Mouse (Mus musculus) ES-E14 (cell line): Measurements from ENCODE around the gene Tgfbr3. TPM values are rescaled to one million over a fixed set of nuclear protein-coding genes. Genes with fewer than 3 reads are reported as not detected.

Source experiments
- DNase-seq: peaks from one replicate; pipeline ENCODE4 v3.0.0-alpha.2; 2013; ENCODE audit warnings: low read depth, low spot score
- H3K27ac ChIP-seq: 2 replicates; pipeline ENCODE4 v1.5.1; 2012; ENCODE audit warnings: low read depth, mild to moderate bottlenecking, low read length, moderate library complexity, mixed read lengths; ENCODE audit not compliant: poor library complexity, insufficient read depth, severe bottlenecking
- H3K36me3 ChIP-seq: 2 replicates; pipeline ENCODE4 v1.6.1; 2012; ENCODE audit warnings: mild to moderate bottlenecking, low read length, moderate library complexity, mixed read lengths; ENCODE audit not compliant: control insufficient read depth, poor library complexity, insufficient read depth, severe bottlenecking
- H3K4me1 ChIP-seq, 2 experiments: fragments of 150-350 bp in 1 of 2; sonication (generic) in 1 of 2; 2 replicates each; pipeline ENCODE4 v1.6.1; 2012; ENCODE audit warnings: low read length in 2 of 2, mild to moderate bottlenecking in 1 of 2, mixed read lengths in 1 of 2; ENCODE audit not compliant: control insufficient read depth in 2 of 2, insufficient read depth in 2 of 2, poor library complexity in 1 of 2
- H3K4me3 ChIP-seq, 2 experiments: fragments of 150-350 bp in 1 of 2; sonication (generic) in 1 of 2; 2 replicates each; pipeline ENCODE4 v1.5.1; 2012; ENCODE audit warnings: low read length in 2 of 2, low read depth in 1 of 2, mild to moderate bottlenecking in 1 of 2, mixed read lengths in 1 of 2; ENCODE audit not compliant: insufficient read depth in 1 of 2, poor library complexity in 1 of 2, severe bottlenecking in 1 of 2
- H3K9ac ChIP-seq: 2 replicates; pipeline ENCODE4 v1.6.1; 2012; ENCODE audit warnings: low read depth, mild to moderate bottlenecking, low read length, mixed read lengths; ENCODE audit not compliant: poor library complexity, insufficient read depth, severe bottlenecking
- H3K9me3 ChIP-seq: fragments of 150-350 bp; sonication (generic); 2 replicates; pipeline ENCODE4 v1.6.1; 2012; ENCODE audit warnings: low read depth, mild to moderate bottlenecking, low read length; ENCODE audit not compliant: control insufficient read depth, insufficient read depth
- CHD2 ChIP-seq: IDR thresholded peaks from 2 replicates; pipeline ENCODE4 v1.6.1; 2014; ENCODE audit warnings: mild to moderate bottlenecking, low read depth, low read length, inconsistent platforms
- HCFC1 ChIP-seq: IDR thresholded peaks from 2 replicates; pipeline ENCODE4 v1.6.1; 2012; ENCODE audit warnings: low read length, inconsistent platforms, borderline replicate concordance; ENCODE audit not compliant: insufficient read depth
- MAFK ChIP-seq: IDR thresholded peaks from 2 replicates; pipeline ENCODE4 v1.6.1; 2014; ENCODE audit warnings: mild to moderate bottlenecking, low read depth, low read length, inconsistent platforms; ENCODE audit not compliant: insufficient read depth
- ZC3H11A ChIP-seq: IDR thresholded peaks from 2 replicates; pipeline ENCODE4 v1.6.1; 2012; ENCODE audit warnings: low read depth, mild to moderate bottlenecking, inconsistent platforms, low read length, borderline replicate concordance
- ZNF384 ChIP-seq: IDR thresholded peaks from 2 replicates; pipeline ENCODE4 v1.6.1; 2012; ENCODE audit warnings: low read depth, low read length, inconsistent platforms
- in situ Hi-C, 2 experiments: fragments of 600-800 bp; cut with MboI; formaldehyde crosslinking; loops; one replicate each; pipeline ENCODE4 v1.15.1; 2025; ENCODE audit warnings: low sequenced_read_pairs in 2 of 2, inconsistent platforms in 1 of 2; ENCODE audit not compliant: unreplicated experiment in 2 of 2
- total RNA-seq: library from RNA; depleted of rRNA; stranded (reverse); fragments of 300-350 nt; gene quantifications from 2 replicates; pipeline ENCODE4 v1.2.3, GENCODE M21; 2012

Tgfbr3 gene
- total RNA-seq, 1 experiment: 3.1 TPM

- in situ Hi-C loops: loop anchor here in 1 of 2 experiments (25.0 kb wide), 1 partner anchor 834 kb away; the partner anchor contains the start of gene Barhl2
- no peaks in the 10 kb centered on the region for H3K36me3 ChIP-seq
- H3K9ac ChIP-seq: no peak overlapping the region
- no peaks in the 10 kb centered on the region for H3K9me3 ChIP-seq
- TF ChIP-seq CHD2: no peak
- TF ChIP-seq ZNF384: no peak
- TF ChIP-seq MAFK: no peak
- peaks cover 0 to 3% of the 10 kb centered on the region in 2 experiments; a peak in 1 of 4 replicates for H3K4me1 ChIP-seq
- no peak overlapping the region for H3K27ac ChIP-seq
- DNase-seq: no peak
- no peak overlapping the region for H3K4me3 ChIP-seq
These were observed 7.3 kb upstream of the Tgfbr3 start for GRCm38 (mm10) chr5:107296512-107297322.

DNA sequence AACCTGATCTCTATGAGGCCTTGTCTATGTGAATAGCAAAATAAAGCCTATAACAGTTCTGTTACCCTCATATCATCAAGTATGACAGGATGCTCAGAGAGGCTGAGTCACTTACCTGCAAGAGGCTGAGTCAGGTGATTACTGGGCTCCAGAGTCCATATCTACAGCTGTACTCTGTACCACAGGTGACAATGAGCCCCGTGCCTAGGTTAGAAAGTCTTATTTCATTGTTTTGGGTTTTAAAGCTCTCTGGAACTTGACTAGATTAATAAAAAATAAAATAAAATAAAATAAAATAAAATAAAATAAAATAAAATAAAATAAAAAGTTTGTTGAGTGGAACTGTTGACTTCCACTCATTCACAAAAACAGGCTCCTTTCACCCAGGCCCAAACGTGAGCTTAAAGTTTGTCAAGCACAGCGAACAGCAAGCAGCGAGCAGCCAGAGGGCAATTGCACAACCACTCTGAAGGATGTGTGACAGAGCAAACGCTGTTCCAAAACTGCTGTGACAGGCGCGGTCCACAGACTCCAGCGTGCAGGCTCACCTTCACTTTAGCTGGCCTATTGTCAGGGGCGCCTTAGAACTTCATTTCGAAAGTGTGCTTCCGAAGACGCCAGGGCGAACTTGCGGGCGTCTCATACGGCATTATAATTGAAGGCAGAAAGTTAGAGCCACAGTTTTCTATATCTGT is 6.5 kb upstream of the Tgfbr3 start:
- Histone ChIP-seq H3K4me3 (no peak overlapping the region), H3K4me1 (peaks cover 0 to 3% of the 10 kb centered on the region in 2 experiments; a peak in 1 of 4 replicates), H3K27ac (no peak overlapping the region), H3K36me3 (no peaks in the 10 kb centered on the region), H3K9ac (no peak overlapping the region), H3K9me3 (no peaks in the 10 kb centered on the region)
- DNase-seq: no peak
- TF ChIP-seq MAFK: no peak
- no peak for TF ChIP-seq ZC3H11A
- no peak for TF ChIP-seq CHD2
- TF ChIP-seq ZNF384: no peak
- TF ChIP-seq HCFC1: no peak
- in situ Hi-C loops: loop anchor here in 1 of 2 experiments (25.0 kb wide), 1 partner anchor 834 kb away; the partner anchor contains the start of gene Barhl2

- no peak overlapping the region for H3K4me3 ChIP-seq
- in situ Hi-C loops: loop anchor here in 1 of 2 experiments (25.0 kb wide), 1 partner anchor 833 kb away; the partner anchor contains the start of gene Barhl2
- no peak overlapping the region for H3K27ac ChIP-seq
- no peak overlapping the region for H3K9ac ChIP-seq
- DNase-seq: no peak
- no peak for TF ChIP-seq HCFC1
- H3K36me3 ChIP-seq: no peaks in the 10 kb centered on the region
- H3K4me1 ChIP-seq: peaks cover 0 to 3% of the 10 kb centered on the region in 2 experiments; a peak in 1 of 4 replicates
- no peaks in the 10 kb centered on the region for H3K9me3 ChIP-seq
These were observed 5.8 kb upstream of the Tgfbr3 start for GRCm38 (mm10) chr5:107295061-107295816.

- H3K27ac ChIP-seq: no peak overlapping the region
- no peaks in the 10 kb centered on the region for H3K36me3 ChIP-seq
- H3K4me3 ChIP-seq: no peak overlapping the region
- H3K9ac ChIP-seq: no peak overlapping the region
- DNase-seq: no peak
- TF ChIP-seq ZC3H11A: no peak
- no peak for TF ChIP-seq HCFC1
- TF ChIP-seq MAFK: no peak
- TF ChIP-seq CHD2: no peak
- TF ChIP-seq ZNF384: no peak
- in situ Hi-C loops: loop anchor here in 1 of 2 experiments (25.0 kb wide), 1 partner anchor 832 kb away; the partner anchor contains the start of gene Barhl2
- peaks cover 0 to 3% of the 10 kb centered on the region in 2 experiments; a peak in 1 of 4 replicates for H3K4me1 ChIP-seq
- no peaks in the 10 kb centered on the region for H3K9me3 ChIP-seq
These were observed 4.6 kb upstream of the Tgfbr3 start for GRCm38 (mm10) chr5:107294041-107294440.
